Mouse (Mus musculus): ENCODE data around the gene Xlr3c. TPM values are rescaled to one million over a fixed set of nuclear protein-coding genes. Genes with fewer than 3 reads are reported as not detected.
"Not testable (repeated sequence)": the region's sequence is repeated elsewhere in the genome, so short reads cannot be mapped to it uniquely, and the experiment has no call there.

Gene Xlr3c
- 0.17 and 0.37 TPM in 2 replicates for polyA plus RNA-seq (2014; fragmentation: Nextera tagmentation; extraction: Ambion mirVana)

- H3K9ac ChIP-seq (ENCODE audit: low read length); H3K27me3 ChIP-seq (ENCODE audit: control insufficient read depth, insufficient read depth, low read length); H3K4me1 ChIP-seq (ENCODE audit: control insufficient read depth, insufficient read depth, low read length); ATAC-seq (ENCODE audit: insufficient read depth, low FRiP score, low TSS enrichment); H3K27ac ChIP-seq (ENCODE audit: low read depth, low read length); DNase-seq (ENCODE audit: low spot score); H3K4me2 ChIP-seq (ENCODE audit: low read depth); H3K9me3 ChIP-seq (ENCODE audit: control insufficient read depth, low read length); H3K36me3 ChIP-seq (ENCODE audit: control insufficient read depth, insufficient read depth, low read length); H3K4me3 ChIP-seq (ENCODE audit: low read depth, low read length): not testable (repeated sequence)
- WGBS = 93% methylated on average over 14 of the region's 14 CpGs
Measured at GRCm38 (mm10) chrX:73265270-73265669, at the start of gene Xlr3c. Gene Xlr3c, minus strand, starts transcription at chrX:73265390.

GRCm38 (mm10) chrX:73312522-73312921 lies 47.3 kb upstream of the Xlr3c start:
- Histone ChIP-seq H3K27me3 (ENCODE audit: control insufficient read depth, insufficient read depth, low read length) (no peaks in the 10 kb centered on the region), H3K27ac (ENCODE audit: low read depth, low read length) (no peak overlapping the region), H3K9me3 (ENCODE audit: control insufficient read depth, low read length) (no peaks in the 10 kb centered on the region), H3K4me1 (ENCODE audit: control insufficient read depth, insufficient read depth, low read length) (no peaks in the 10 kb centered on the region), H3K36me3 (ENCODE audit: control insufficient read depth, insufficient read depth, low read length) (no peaks in the 10 kb centered on the region), H3K9ac (ENCODE audit: low read length) (no peak overlapping the region), H3K4me2 (ENCODE audit: low read depth) (no peak overlapping the region), H3K4me3 (ENCODE audit: low read depth, low read length) (no peak overlapping the region)
- no peak for DNase-seq (ENCODE audit: low spot score)
- ATAC-seq (ENCODE audit: insufficient read depth, low FRiP score, low TSS enrichment) = no peak
- WGBS = 63% methylated on average over 3 of the region's 3 CpGs

- not testable (repeated sequence) for H3K4me3 ChIP-seq (ENCODE audit: low read depth, low read length); H3K4me1 ChIP-seq (ENCODE audit: control insufficient read depth, insufficient read depth, low read length); H3K27me3 ChIP-seq (ENCODE audit: control insufficient read depth, insufficient read depth, low read length); H3K9ac ChIP-seq (ENCODE audit: low read length); H3K9me3 ChIP-seq (ENCODE audit: control insufficient read depth, low read length); H3K36me3 ChIP-seq (ENCODE audit: control insufficient read depth, insufficient read depth, low read length); H3K27ac ChIP-seq (ENCODE audit: low read depth, low read length); ATAC-seq (ENCODE audit: insufficient read depth, low FRiP score, low TSS enrichment); DNase-seq (ENCODE audit: low spot score); H3K4me2 ChIP-seq (ENCODE audit: low read depth)
- WGBS = 81% methylated on average over 7 of the region's 10 CpGs
Measured at GRCm38 (mm10) chrX:73295745-73296144, 30.6 kb upstream of the Xlr3c start.

GRCm38 (mm10) chrX:73292876-73293275 lies 27.7 kb upstream of the Xlr3c start, which contains the start of the genes Xlr5a and Xlr5c:
Gene Xlr5a, minus strand, starts transcription at chrX:73292976.
Gene Xlr5c, minus strand, starts transcription at chrX:73292976.
- H3K27ac ChIP-seq (ENCODE audit: low read depth, low read length); H3K4me3 ChIP-seq (ENCODE audit: low read depth, low read length); DNase-seq (ENCODE audit: low spot score); H3K4me1 ChIP-seq (ENCODE audit: control insufficient read depth, insufficient read depth, low read length); H3K9me3 ChIP-seq (ENCODE audit: control insufficient read depth, low read length); H3K27me3 ChIP-seq (ENCODE audit: control insufficient read depth, insufficient read depth, low read length); H3K4me2 ChIP-seq (ENCODE audit: low read depth); H3K9ac ChIP-seq (ENCODE audit: low read length); H3K36me3 ChIP-seq (ENCODE audit: control insufficient read depth, insufficient read depth, low read length); ATAC-seq (ENCODE audit: insufficient read depth, low FRiP score, low TSS enrichment): not testable (repeated sequence)
- WGBS = 93% methylated on average over 9 of the region's 17 CpGs

GRCm38 (mm10) chrX:73262428-73262827 lies 2.8 kb downstream of the Xlr3c start:
- not testable (repeated sequence) for H3K27me3 ChIP-seq (ENCODE audit: control insufficient read depth, insufficient read depth, low read length); DNase-seq (ENCODE audit: low spot score); H3K9ac ChIP-seq (ENCODE audit: low read length); H3K36me3 ChIP-seq (ENCODE audit: control insufficient read depth, insufficient read depth, low read length); H3K4me2 ChIP-seq (ENCODE audit: low read depth); H3K9me3 ChIP-seq (ENCODE audit: control insufficient read depth, low read length); ATAC-seq (ENCODE audit: insufficient read depth, low FRiP score, low TSS enrichment); H3K4me3 ChIP-seq (ENCODE audit: low read depth, low read length); H3K4me1 ChIP-seq (ENCODE audit: control insufficient read depth, insufficient read depth, low read length); H3K27ac ChIP-seq (ENCODE audit: low read depth, low read length)
- 69% methylated on average over 1 of the region's 2 CpGs for WGBS

- H3K9me3 ChIP-seq (ENCODE audit: control insufficient read depth, low read length); H3K9ac ChIP-seq (ENCODE audit: low read length); H3K36me3 ChIP-seq (ENCODE audit: control insufficient read depth, insufficient read depth, low read length); ATAC-seq (ENCODE audit: insufficient read depth, low FRiP score, low TSS enrichment); DNase-seq (ENCODE audit: low spot score); H3K27me3 ChIP-seq (ENCODE audit: control insufficient read depth, insufficient read depth, low read length); H3K4me2 ChIP-seq (ENCODE audit: low read depth); H3K27ac ChIP-seq (ENCODE audit: low read depth, low read length); H3K4me1 ChIP-seq (ENCODE audit: control insufficient read depth, insufficient read depth, low read length); H3K4me3 ChIP-seq (ENCODE audit: low read depth, low read length): not testable (repeated sequence)
- WGBS = 94% methylated on average over 7 of the region's 14 CpGs
Measured at GRCm38 (mm10) chrX:73242821-73243325, 22.3 kb downstream of the Xlr3c start, which contains the start of gene Xlr4c. Gene Xlr4c, minus strand, starts transcription at chrX:73243130.

GRCm38 (mm10) chrX:73229288-73229687 lies 35.9 kb downstream of the Xlr3c start:
- H3K4me3 ChIP-seq (ENCODE audit: low read depth, low read length) = peak overlapping the region; percentile 61
- 34% methylated on average over 3 of the region's 3 CpGs for WGBS
- no peaks in the 10 kb centered on the region for H3K9me3 ChIP-seq (ENCODE audit: control insufficient read depth, low read length)
- DNase-seq (ENCODE audit: low spot score) (no peak), ATAC-seq (ENCODE audit: insufficient read depth, low FRiP score, low TSS enrichment) (no peak)
- H3K27me3 ChIP-seq (ENCODE audit: control insufficient read depth, insufficient read depth, low read length) = no peaks in the 10 kb centered on the region
- peak overlapping the region; percentile 71 for H3K9ac ChIP-seq (ENCODE audit: low read length)
- H3K4me2 ChIP-seq (ENCODE audit: low read depth) = peak overlapping the region; percentile 77
- H3K36me3 ChIP-seq (ENCODE audit: control insufficient read depth, insufficient read depth, low read length) = no peaks in the 10 kb centered on the region
- no peak overlapping the region for H3K27ac ChIP-seq (ENCODE audit: low read depth, low read length)
- no peaks in the 10 kb centered on the region for H3K4me1 ChIP-seq (ENCODE audit: control insufficient read depth, insufficient read depth, low read length)

- H3K36me3 ChIP-seq (ENCODE audit: control insufficient read depth, insufficient read depth, low read length) = no peaks in the 10 kb centered on the region
- peak; percentile 39 for DNase-seq (ENCODE audit: low spot score)
- peak overlapping the region; percentile 71 for H3K9ac ChIP-seq (ENCODE audit: low read length)
Measured at GRCm38 (mm10) chrX:73228606-73229214, 36.5 kb downstream of the Xlr3c start.

More at GRCm38 (mm10) chrX:73228606-73229214, 36.5 kb downstream of the Xlr3c start:
- ATAC-seq (ENCODE audit: insufficient read depth, low FRiP score, low TSS enrichment) = peak; percentile 65
- Histone ChIP-seq H3K27ac (ENCODE audit: low read depth, low read length) (peak overlapping the region; percentile 82), H3K27me3 (ENCODE audit: control insufficient read depth, insufficient read depth, low read length) (no peaks in the 10 kb centered on the region), H3K4me3 (ENCODE audit: low read depth, low read length) (peak overlapping the region; percentile 61), H3K9me3 (ENCODE audit: control insufficient read depth, low read length) (no peaks in the 10 kb centered on the region), H3K4me2 (ENCODE audit: low read depth) (peak overlapping the region; percentile 77), H3K4me1 (ENCODE audit: control insufficient read depth, insufficient read depth, low read length) (no peaks in the 10 kb centered on the region)
- WGBS = 24% methylated on average over 43 of the region's 51 CpGs
